Mouse (Mus musculus): ENCODE measurements at regions not wholly inside any gene's neighbourhood (a gene's known extent, or its start where the extent isn't known, plus 50 kb on each side); places are given as distances from the start of the nearest gene placed in this dataset.

DNA sequence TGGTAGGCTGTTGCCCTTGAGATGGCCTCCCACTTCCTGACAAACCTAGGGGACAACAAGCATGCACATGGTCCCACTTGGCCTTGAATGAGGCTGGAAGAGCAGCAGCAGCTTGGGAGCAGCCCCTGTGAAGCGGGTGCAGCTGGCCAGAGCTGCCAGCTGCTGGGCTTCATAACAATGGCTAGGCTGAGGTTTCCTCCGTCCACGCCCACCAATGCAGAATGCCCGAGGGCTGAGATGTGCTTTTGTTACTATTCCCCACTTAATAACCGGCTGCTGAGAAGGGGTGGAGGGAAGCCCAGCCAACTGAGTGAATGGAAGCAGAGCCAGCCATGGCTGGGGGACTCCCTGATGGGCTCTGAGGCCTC, 202.1 kb downstream of the Sox11 start:
- DNase-seq (ENCODE audit: low spot score), result peak; percentile 88

DNA sequence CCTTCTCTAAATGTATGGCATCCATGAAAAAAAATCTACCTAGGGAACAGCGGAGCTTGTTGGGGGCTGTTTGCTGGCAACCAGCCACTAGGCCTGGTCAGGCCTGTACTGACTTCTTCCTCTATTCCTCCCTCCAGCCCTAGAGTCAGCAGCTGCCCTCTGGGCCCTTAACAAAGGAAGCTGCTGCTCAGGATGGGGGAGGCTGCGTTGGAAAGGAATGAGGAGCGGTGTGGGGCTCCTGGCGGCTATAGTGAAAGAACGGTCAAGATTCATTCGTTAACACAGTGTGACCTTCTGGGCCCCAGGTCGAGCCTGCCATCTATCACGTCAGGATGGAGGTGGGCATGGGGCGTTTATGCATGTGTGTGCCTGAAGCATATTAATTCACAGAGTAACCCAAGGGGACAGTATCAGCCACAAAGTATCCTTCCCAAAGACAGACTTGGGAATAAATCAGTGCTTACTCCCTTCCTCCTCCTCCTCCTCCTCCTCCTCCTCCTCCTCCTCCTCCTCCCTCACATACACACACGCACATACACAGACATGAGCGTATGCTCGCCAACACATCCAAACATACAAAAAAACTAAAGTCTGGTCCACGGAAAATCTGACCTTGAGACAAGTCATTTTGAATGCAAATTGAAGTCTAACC, 202.6 kb downstream of the Sox11 start:
- DNase-seq (ENCODE audit: low spot score), result peak; percentile 84

DNA sequence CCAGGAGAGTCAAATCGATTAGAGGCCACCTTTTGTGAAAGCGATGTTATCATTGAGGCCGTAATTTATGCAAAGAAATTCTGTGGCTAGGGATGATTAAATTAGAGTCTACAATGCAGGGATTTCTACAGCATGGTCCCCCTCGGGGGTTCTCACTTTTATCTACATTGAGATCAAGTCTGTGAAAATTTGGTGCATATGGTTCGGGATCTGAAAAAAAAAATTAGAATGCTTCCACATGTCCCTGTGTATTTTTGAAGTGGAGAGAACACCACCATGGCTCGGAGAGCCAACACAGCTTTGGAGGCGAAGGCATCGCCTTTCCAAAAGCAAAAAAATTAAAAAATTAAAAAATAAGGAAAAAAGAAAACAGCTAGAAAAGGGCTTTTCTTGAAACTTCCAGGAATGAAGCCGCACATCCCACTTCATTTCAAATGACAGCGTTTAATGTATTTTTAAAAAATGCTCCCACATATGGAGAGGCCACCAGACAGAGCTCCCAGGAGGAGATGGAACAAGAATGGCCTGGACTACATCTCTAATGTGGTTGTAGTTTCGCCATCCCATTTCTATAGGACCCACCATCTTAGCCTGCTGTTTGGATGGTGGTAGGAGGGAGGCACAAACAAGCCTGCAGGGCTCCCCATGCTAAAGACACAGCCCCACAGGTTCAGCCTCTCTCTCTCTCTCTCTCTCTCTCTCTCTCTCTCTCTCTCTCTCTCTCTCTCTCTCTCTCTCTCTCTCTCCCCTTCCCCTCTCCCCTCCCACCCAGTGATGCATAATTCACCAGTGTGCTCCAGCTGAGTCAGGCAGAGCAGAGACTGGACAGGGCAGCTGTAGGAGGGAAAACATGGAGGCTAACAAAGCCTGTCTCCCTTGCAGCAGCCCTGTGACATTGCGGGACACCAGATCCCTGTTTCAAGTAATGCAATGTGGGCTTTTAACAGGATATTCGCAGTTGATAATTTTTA, 203.4 kb downstream of the Sox11 start:
- DNase-seq (ENCODE audit: low spot score), result peak; percentile 62

DNA sequence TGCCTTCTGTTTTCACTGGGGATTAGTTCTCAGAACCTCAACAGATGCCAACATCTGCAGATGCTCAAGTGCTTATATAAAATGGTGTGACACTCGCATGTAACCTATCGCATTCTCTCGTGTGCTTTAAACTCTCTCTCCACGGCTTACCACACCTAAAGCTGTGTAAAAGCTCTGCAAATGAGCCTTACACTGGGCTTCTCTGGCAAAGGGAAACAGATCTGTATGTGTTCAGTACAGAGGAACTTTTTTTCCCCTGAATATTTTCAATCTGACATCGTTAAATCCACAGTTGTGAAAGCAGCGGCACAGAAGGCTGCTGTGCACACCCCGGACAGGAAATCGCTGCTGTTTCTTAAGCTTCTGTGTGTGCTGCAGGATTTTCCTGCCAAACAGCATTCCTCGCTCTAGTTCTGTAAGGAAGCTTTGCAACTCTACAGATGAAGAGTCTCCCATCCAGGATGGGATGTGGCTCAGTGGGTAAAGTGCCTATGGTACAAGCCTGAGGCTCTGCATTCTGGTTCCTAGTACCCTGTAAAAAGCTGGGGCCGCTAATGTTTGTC, 206.3 kb downstream of the Sox11 start:
- no peak for DNase-seq (ENCODE audit: low spot score)

DNA sequence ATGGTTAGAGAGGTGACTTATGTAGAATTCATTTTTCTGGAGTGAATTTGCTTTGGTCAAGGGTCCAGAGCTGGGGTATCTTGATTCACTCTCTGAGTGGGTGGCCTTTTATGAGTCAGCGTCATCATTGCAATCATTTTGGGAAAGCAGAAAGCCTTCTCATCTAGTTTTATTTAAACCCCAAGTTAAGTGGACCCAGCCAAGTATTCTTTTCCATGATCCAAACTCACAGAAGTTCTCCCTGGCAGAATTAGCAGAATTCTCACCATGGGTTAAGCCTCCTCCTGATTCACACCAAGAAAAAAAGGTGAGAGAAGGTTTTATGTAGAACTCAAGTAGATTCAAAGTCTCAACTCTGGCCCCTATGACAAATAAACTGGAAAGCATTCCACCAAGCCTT, 211.8 kb downstream of the Sox11 start:
- no peak for DNase-seq (ENCODE audit: low spot score)

DNA sequence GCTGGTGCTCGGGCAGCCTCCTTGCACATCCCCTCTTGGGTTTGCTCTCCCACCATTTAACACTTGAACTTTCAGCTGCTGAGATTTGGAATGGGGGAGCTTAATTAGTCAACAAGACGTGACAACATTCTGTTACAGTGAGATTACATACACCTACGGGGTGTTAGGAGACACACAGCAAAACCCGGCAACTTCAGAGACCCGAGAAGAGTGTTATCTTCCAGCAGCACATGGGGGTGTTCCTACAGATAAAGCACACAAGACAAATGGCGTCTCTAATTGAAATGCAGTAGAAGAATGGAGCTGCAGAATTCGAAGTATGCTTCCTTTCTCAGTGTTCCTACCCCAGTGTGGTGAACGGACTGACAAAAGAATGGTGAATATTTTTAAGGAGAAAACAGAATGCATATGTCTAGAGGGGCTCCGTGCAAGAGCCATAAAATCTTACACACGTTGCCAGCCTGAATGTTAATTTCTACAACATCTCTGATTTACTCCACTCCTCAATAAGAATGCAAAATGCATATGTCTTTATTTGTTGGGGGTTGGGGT, 215.2 kb downstream of the Sox11 start:
- DNase-seq (ENCODE audit: low spot score), result no peak

DNA sequence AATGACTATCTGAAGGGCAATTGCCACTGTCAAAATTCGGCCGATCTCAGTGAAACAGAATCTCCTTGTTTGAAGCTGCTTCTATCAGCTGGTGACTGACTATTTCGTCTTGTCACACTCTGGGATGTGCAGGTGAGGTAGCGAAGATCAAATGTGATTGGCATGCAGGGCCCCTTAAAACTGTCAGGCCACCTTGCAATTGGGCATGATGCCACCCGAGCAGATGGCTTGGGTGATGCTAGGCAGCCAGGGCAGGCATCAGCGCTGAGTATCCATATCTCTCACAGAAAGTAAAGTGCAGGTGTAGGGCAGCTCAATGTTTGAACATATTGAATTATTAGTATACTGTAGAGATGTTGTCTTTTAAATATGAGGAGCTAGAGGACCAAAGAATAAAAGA, 223.8 kb downstream of the Sox11 start:
- no peak for DNase-seq (ENCODE audit: low spot score)

DNA sequence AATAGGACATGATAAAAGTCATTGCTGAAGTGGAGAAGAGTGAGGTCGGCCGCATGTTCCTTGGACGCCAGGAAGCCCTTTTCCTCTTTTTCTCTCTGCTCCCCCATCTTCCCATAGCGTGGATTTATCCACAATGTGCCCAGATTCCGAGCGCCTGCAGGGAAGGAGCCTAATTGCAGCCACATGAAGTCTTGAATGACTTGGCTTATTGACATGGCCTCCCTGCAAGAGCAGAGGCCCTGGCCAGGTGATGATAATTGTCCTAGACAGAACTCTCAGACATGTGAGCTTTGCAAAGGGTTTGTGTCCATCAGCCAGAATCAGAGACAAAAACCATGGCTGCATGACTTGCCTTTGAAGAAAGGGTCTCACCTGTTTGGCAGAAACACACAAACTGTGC, 227.0 kb downstream of the Sox11 start:
- DNase-seq (ENCODE audit: low spot score), result peak; percentile 56

DNA sequence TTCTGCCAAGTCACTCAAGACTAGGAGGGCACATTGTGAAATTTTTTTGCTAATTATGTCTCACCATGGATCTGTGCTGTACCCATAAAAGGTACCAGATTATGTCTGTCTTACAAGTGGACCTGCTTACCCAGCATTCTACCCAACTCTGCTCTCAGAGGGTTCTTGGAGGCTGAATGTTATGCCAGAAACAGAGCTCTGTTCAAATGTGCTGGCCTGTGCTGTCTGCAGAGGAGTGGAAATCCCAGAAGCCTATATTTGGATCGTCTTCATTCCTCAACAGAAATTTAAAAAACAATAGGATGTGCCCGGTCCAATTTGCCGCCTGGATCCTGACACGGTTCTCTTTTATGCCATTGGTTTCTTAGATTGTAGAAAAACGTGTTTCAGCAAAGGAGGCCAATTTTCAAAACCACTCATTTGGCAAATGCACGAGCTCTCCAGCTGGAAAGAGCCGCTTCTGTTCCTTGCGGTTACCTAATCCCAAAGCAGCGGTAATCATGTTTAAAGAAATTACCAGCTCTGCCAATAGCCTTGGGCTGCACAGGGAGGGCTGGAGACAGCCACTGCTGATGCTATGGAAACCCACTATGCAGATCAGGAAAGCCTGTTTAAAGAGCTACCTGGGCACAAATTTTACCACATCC, 237.3 kb downstream of the Sox11 start:
- no peak for DNase-seq (ENCODE audit: low spot score)

DNA sequence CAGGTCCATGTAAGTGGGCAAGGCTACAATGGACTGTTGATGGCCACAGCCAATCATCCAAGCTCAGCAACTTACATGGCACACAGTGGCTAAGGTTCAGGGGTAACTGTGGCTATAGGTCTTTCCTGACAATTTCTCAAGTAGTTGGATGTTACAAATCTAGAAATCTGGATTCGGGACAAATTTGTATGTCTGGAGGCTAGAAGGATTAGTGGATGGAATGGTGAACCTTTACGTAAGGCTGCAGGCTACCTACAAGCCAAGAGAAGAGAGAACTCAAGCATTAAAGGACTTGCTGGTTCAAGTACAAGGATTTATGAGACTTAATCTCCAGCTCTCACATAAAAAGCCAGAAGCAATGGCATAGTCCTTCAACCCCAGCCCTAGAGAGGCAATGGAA, 239.4 kb downstream of the Sox11 start:
- DNase-seq (ENCODE audit: low spot score), result no peak

DNA sequence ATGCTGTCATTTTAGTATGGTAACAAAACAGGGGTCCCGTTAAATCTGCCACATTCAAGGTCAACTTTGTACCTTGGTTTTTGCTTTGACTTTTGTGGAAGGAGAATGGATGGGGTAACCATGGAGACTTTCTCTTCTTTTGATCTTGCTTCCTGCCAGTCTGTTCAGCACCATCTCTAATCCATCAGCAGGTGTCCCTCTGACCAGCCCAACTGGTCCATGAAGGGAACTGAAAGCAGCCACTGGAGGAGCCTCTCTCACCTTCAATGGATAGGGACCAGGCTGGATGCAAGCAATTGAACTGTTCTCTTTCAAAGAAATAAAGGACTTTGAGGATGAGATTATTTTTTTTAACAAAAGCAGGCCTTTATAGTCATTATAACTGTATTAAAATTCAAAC, 253.2 kb downstream of the Sox11 start:
- no peak for DNase-seq (ENCODE audit: low spot score)

DNA sequence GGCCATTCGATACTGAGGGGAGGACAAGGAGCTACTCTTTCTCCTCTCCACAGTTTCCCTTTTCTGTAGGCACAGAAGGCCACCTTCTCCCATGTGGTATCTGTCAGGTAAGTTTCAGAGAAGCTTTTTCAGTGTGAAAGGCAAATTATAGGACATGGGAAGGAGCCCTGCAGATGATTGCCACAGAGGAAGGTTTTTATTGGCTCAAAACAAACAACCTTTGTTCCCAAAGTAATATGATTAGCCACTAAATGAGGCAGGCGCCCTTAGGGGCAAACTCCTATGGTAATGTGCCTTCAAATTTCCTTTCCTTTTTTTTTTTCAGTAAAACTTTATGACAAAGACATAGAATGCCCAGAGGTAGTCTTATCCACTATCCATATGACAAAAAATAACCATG, 256.5 kb downstream of the Sox11 start:
- DNase-seq (ENCODE audit: low spot score), result no peak

DNA sequence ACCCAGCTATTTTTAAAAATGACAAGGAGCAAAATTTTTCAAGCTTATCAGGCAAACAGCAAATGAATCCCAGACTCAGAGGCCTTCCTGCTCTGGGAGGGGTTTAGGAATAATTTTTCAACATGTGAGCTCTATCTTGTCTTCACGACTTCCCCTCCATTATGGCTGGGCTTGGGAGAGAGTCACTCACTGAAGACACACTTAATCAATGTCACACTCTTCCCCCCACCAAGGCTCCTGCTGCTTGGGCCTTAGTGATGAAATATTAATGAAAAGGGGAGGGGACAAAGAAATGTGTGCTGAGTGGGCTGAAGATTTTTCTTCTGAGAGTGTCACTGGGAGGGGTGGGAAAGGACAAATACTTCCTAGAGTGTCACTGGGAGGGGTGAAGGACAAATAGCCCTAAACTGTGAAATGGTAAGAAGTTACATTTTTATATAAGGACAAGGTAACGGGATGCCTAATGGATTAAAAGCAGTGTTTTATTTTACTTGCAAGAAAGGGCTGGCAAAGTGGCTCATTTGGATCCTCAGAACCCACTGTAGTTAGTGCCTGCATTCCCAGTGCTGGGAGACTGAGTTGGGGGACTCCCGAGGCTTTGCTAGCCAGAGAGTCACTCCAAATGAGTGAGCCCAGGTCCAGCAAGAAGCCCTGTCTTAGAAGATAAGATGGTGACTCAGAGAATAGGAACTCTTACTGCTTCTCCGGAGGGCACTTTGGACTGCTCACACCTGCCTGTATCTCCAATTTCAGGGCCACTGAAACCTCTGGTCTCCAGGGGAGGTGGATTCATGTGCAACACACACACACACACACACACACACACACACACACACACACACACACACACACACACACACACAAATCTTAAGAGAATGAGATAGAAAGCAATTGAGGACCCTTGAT, 258.5 kb downstream of the Sox11 start:
- DNase-seq (ENCODE audit: low spot score), result peak; percentile 77

DNA sequence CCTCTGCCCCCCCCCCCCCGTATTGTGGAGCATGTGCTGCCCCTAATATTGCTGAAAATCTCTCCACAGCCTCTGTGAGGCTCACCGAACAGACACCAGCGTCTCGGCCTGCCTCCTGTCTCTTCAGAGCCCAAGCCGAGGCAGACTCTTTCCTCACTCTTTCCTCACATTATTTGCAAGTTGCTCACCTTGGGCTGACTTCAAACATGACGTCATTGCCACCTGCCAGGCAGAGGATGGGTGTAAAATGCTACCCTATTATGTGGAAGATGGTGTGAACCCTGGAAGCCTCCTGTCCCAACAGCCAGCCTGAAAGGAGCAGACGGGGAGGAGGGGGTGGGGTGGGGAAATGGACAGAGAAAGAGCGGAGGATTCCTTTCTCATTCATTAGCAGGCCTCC, 259.3 kb downstream of the Sox11 start:
- DNase-seq (ENCODE audit: low spot score), result peak; percentile 80

DNA sequence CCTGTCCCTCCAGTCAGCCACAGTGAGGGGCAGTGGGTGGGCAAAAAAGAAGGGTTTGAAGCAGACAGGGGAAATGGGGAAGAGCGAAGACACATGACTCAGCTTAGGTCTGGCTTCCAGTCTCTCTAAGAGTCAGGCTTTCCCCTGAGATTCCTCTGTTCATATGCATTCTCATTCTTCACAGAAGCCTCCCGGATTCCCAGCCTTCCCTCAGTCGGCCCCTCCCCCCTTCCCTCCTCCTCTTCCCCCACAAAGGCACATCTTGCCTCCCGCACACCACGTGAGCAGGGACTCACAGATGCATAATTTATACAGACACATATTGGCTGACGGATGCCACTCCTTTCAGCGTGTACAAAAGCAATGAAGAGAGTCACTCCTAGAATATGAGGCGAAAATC, 259.8 kb downstream of the Sox11 start:
- DNase-seq (ENCODE audit: low spot score), result peak; percentile 94

DNA sequence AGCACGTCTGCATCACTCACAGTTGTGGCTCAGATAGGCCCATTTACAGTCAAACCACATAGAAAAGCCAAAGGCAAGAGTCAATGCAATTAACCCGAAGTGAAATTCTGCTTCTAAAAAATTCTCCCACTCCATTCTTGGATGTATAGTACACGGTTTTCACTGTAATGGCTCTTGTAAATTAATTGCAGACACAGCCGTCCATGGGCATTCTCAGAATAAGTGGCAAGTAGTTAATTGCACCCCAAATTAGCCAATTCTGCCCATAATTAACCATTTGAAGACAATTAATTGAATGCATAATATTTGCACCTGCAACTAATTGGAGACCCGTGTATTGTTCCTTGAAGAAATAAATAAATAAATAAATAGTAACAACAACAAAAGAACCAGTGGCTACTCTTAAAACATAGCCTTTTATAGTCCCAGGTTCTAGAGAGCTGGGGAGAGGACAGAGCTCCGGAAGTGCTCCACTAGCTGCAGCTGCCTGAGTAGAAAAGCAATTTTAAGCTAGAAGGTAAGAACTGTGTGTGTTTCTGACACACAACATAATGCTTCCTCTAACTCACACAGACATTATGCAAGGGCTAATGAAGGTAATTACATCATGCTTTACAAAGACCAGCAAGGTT, 266.2 kb downstream of the Sox11 start:
- DNase-seq (ENCODE audit: low spot score), result no peak

DNA sequence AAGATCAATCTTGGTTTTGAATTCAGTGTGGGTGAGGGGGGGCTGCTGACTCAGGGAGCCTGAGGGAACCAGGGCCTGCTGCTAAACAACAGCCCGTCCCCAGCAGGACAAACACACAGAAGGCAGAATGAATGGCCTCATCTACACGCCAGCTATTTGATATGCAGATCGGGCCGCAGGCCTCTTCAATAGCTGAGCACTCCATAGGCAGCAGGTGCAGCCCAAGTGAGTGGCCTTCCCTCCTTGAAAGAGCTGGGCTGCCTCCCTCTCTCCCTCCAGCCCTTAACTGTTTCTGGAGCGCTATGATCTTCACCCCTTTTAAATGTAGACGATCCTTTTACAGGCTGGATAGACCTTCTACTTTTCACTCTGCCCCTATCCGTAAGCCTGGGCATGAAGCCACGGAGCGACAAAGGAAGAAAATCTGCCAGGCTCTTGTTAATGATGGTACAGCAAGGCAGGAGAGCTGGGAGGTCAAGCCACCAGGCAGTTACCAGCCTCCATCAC, 277.3 kb downstream of the Sox11 start:
- DNase-seq (ENCODE audit: low spot score), result peak; percentile 80

DNA sequence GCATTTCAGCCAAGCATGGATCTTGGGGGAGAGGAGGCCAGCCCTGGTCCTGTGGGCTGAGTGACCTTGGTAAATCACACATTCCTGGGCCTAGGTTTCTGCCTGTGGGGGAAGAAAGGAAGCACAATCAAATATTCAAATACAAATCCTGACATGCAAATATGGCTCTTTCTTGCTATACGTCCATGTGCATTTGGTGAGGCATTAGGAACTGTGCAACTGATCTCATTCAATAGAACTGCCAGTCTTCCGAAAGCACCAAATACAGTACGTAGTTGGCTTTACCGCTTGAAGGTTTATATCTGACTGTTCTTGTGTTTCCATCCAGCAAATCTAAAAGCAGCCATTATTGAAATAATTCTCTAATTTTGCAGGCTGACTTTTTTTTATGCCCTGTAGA, 278.9 kb downstream of the Sox11 start:
- DNase-seq (ENCODE audit: low spot score), result no peak

DNA sequence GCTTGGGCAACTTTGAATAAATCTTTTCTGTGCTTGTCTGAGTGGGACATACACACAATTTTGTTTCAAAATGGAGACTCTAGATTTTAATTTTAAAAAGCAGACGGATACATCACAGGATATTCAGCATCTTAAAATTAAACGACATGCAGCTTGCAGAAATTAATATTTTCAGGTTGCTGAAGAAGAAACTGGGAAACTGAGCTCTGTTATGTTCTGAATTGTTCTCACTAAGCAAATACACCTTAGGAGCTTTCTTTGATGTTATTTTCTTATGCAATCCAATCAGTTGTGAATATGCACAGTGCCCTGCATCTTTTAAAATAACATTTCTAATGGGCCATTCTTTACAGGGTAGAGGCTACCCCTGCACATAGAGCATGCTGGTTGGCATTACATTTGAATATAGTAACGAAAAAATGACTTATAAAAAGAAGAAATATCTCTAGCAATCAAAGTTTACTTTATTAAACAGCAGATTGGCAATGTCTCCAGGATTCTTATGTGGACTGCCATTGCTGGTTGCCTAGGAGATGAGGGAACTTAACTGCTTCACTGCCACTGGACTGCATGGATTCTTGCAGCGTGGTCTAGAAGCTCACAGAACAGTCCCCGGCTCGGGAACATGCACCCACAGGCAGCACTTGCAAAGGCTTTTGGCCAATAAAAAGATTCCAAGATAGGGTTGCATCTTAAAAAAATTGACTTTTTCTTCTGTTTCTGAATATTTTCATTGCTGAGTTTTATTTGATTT, 279.7 kb downstream of the Sox11 start:
- peak; percentile 68 for DNase-seq (ENCODE audit: low spot score)

DNA sequence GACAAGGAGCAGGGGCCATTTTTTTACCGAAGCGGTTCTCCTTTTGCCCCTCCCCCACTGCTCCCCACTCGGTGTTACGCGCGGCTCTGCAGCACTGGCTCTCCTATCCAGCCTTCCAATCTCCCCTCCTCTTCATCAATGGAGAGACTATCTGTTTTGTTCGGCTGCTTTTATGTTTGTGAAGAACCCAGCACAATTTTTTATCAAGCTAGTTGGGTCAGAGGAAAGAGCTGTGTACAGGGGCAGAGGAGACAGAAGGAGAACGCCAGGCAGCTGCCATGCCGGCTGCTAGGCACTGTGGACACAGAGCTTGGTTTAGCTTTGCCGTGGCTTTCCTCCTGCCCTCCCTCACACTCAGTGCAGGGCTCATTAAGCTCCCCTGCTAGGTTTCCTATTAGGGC, 280.3 kb downstream of the Sox11 start:
- peak; percentile 84 for DNase-seq (ENCODE audit: low spot score)
